Mouse (Mus musculus) kidney, postnatal 0 days (tissue): ENCODE results near the gene Tfap4. TPM values are rescaled to one million over a fixed set of nuclear protein-coding genes. Genes with fewer than 3 reads are reported as not detected.

Experiments
- ATAC-seq: fragments of 200-750 bp; cut with Nextera tagmentation; replicated peaks from 2 replicates; pipeline ENCODE4 v1.8.0; 2017; ENCODE audit warnings: low read depth, moderate number of reproducible peaks, moderate TSS enrichment, moderate library complexity; ENCODE audit not compliant: low FRiP score
- DNase-seq: peaks from one replicate; pipeline ENCODE4 v3.0.0-alpha.2; 2016; ENCODE audit warnings: low spot score
- H3K27ac ChIP-seq: fragments of 300-500 bp; sonication (generic); 2 replicates; pipeline ENCODE4 v1.5.1; 2014; ENCODE audit warnings: mild to moderate bottlenecking
- H3K27me3 ChIP-seq: fragments of 300-500 bp; sonication (generic); 2 replicates; pipeline ENCODE4 v1.6.1; 2014; ENCODE audit warnings: low read length, mixed read lengths; ENCODE audit not compliant: insufficient read depth
- H3K36me3 ChIP-seq: fragments of 300-500 bp; sonication (generic); 2 replicates; pipeline ENCODE4 v1.6.1; 2014; ENCODE audit warnings: low read length, mixed read lengths; ENCODE audit not compliant: insufficient read depth
- H3K4me1 ChIP-seq: fragments of 300-500 bp; sonication (generic); replicated peaks from 2 replicates; pipeline ENCODE4 v1.6.1; 2014; ENCODE audit warnings: antibody characterized with exemption, low read length, mixed read lengths; ENCODE audit not compliant: insufficient read depth
- H3K4me2 ChIP-seq: fragments of 300-500 bp; sonication (generic); 2 replicates; pipeline ENCODE4 v1.6.1; 2014; ENCODE audit warnings: mild to moderate bottlenecking, low read length, moderate library complexity, mixed read lengths
- H3K4me3 ChIP-seq: fragments of 300-500 bp; sonication (generic); replicated peaks from 2 replicates; pipeline ENCODE4 v1.5.1; 2014; ENCODE audit warnings: low read depth, low read length
- H3K9ac ChIP-seq: fragments of 300-500 bp; sonication (generic); 2 replicates; pipeline ENCODE4 v1.6.1; 2014; ENCODE audit warnings: low read depth, low read length
- H3K9me3 ChIP-seq: fragments of 300-500 bp; sonication (generic); replicated peaks from 2 replicates; pipeline ENCODE4 v1.6.1; 2016; ENCODE audit warnings: low read length, inconsistent platforms, mixed read lengths
- CTCF ChIP-seq: IDR thresholded peaks from 2 replicates; pipeline ENCODE4 v1.5.1; 2016; ENCODE audit warnings: antibody characterized with exemption, low read depth, mild to moderate bottlenecking, moderate library complexity
- WGBS: fragments of 180-500 bp; shearing (Covaris S2); extraction: QIAGEN DNeasy Blood & Tissue Kit; methylation state at CpG from one replicate; pipeline ENCODE4 v1.1.7; 2014; 5-methylcytosine and 5-hydroxymethylcytosine counted together
- polyA plus RNA-seq: library from polyadenylated mRNA; unstranded; fragments of >200 nt; fragmentation: Nextera tagmentation; extraction: Ambion mirVana; gene quantifications from 2 replicates; pipeline ENCODE4 v1.2.1, GENCODE M21; 2015

Gene Tfap4
- polyA plus RNA-seq, 1 experiment from 2014 or later = 17.2 TPM

- WGBS = 46% methylated on average over 7 of the region's 7 CpGs
- no peak overlapping the region for H3K4me2 ChIP-seq
- DNase-seq (no peak), ATAC-seq (no peak)
- no peaks in the 10 kb centered on the region for H3K36me3 ChIP-seq
- TF ChIP-seq CTCF = no peak
- H3K27me3 ChIP-seq = no peaks in the 10 kb centered on the region
- H3K9ac ChIP-seq = no peak overlapping the region
- H3K4me3 ChIP-seq = no peak overlapping the region
- H3K4me1 ChIP-seq = no peaks in the 10 kb centered on the region; the same call in 1 of the 2 replicates
- no peaks in the 10 kb centered on the region for H3K9me3 ChIP-seq
- H3K27ac ChIP-seq = no peak overlapping the region
Measured at GRCm38 (mm10) chr16:4523313-4524004, 36.2 kb downstream of the Tfap4 start.

GRCm38 (mm10) chr16:4522879-4523278, 36.8 kb downstream of the Tfap4 start:
- no peak for ATAC-seq
- TF ChIP-seq CTCF = no peak
- WGBS = 44% methylated on average over 8 of the region's 8 CpGs

GRCm38 (mm10) chr16:4521735-4522530, 37.7 kb downstream of the Tfap4 start:
- DNase-seq = peak; percentile 67
- Histone ChIP-seq H3K4me1 (no peaks in the 10 kb centered on the region; the same call in 1 of the 2 replicates), H3K27ac (no peak overlapping the region), H3K9me3 (no peaks in the 10 kb centered on the region), H3K9ac (no peak overlapping the region), H3K4me2 (no peak overlapping the region), H3K36me3 (no peaks in the 10 kb centered on the region), H3K4me3 (no peak overlapping the region), H3K27me3 (no peaks in the 10 kb centered on the region)
- WGBS = 55% methylated on average over 5 of the region's 5 CpGs
- peak; percentile 72 for ATAC-seq
- no peak for TF ChIP-seq CTCF

More at GRCm38 (mm10) chr16:4522879-4523278, 36.8 kb downstream of the Tfap4 start:
- Histone ChIP-seq H3K9ac (no peak overlapping the region), H3K27ac (no peak overlapping the region), H3K9me3 (no peaks in the 10 kb centered on the region), H3K4me3 (no peak overlapping the region), H3K36me3 (no peaks in the 10 kb centered on the region), H3K27me3 (no peaks in the 10 kb centered on the region), H3K4me2 (no peak overlapping the region), H3K4me1 (no peaks in the 10 kb centered on the region; the same call in 1 of the 2 replicates)
- DNase-seq = no peak

- no peaks in the 10 kb centered on the region for H3K9me3 ChIP-seq
- WGBS = 50% methylated on average over 4 of the region's 4 CpGs
- H3K9ac ChIP-seq = no peak overlapping the region
- ATAC-seq (no peak), DNase-seq (no peak)
- no peaks in the 10 kb centered on the region for H3K36me3 ChIP-seq
- TF ChIP-seq CTCF = no peak
- H3K4me1 ChIP-seq = no peaks in the 10 kb centered on the region; the same call in 1 of the 2 replicates
- H3K4me3 ChIP-seq = no peak overlapping the region
- H3K27me3 ChIP-seq = no peaks in the 10 kb centered on the region
- H3K27ac ChIP-seq = no peak overlapping the region
- no peak overlapping the region for H3K4me2 ChIP-seq
Measured at GRCm38 (mm10) chr16:4521074-4521667, 38.5 kb downstream of the Tfap4 start.

GRCm38 (mm10) chr16:4520673-4521072, 39.0 kb downstream of the Tfap4 start:
- Histone ChIP-seq H3K4me1 (no peaks in the 10 kb centered on the region; the same call in 1 of the 2 replicates), H3K4me2 (no peak overlapping the region), H3K9me3 (no peaks in the 10 kb centered on the region), H3K9ac (no peak overlapping the region), H3K27me3 (no peaks in the 10 kb centered on the region), H3K27ac (no peak overlapping the region), H3K4me3 (no peak overlapping the region), H3K36me3 (no peaks in the 10 kb centered on the region)
- WGBS = 54% methylated on average over 8 of the region's 8 CpGs
- no peak for TF ChIP-seq CTCF
- DNase-seq (no peak), ATAC-seq (no peak)

- Histone ChIP-seq H3K27me3 (no peaks in the 10 kb centered on the region), H3K27ac (no peak overlapping the region), H3K9me3 (no peaks in the 10 kb centered on the region), H3K9ac (no peak overlapping the region), H3K4me2 (no peak overlapping the region), H3K4me1 (no peaks in the 10 kb centered on the region; the same call in 1 of the 2 replicates), H3K4me3 (no peak overlapping the region), H3K36me3 (no peaks in the 10 kb centered on the region)
- WGBS = 94% methylated on average over 2 of the region's 2 CpGs
- no peak for TF ChIP-seq CTCF
- ATAC-seq (no peak), DNase-seq (no peak)
Measured at GRCm38 (mm10) chr16:4519825-4520224, 39.8 kb downstream of the Tfap4 start.
